Mouse (Mus musculus) kidney, adult 2 months (tissue): ENCODE measurements around the gene Senp1. TPM values are rescaled to one million over a fixed set of nuclear protein-coding genes. Genes with fewer than 3 reads are reported as not detected.

Experiments used
- DNase-seq: peaks from one replicate; pipeline ENCODE4 v3.0.0; 2021
- H3K27ac ChIP-seq: fragments of 200-500 bp; 2 replicates; pipeline ENCODE4 v1.5.1; 2012; ENCODE audit warnings: low read depth, low read length, control low read depth, inconsistent platforms; ENCODE audit not compliant: insufficient read depth
- H3K27me3 ChIP-seq: fragments of 200-500 bp; replicated peaks from 2 replicates; pipeline ENCODE4 v1.6.1; 2012; ENCODE audit warnings: mild to moderate bottlenecking, moderate library complexity, low read length, inconsistent platforms; ENCODE audit not compliant: control insufficient read depth, insufficient read depth
- H3K36me3 ChIP-seq: fragments of 200-500 bp; 2 replicates; pipeline ENCODE4 v1.6.1; 2012; ENCODE audit warnings: mild to moderate bottlenecking, moderate library complexity, low read length, inconsistent platforms; ENCODE audit not compliant: control insufficient read depth, insufficient read depth
- H3K4me1 ChIP-seq: fragments of 200-500 bp; 2 replicates; pipeline ENCODE4 v1.6.1; 2011; ENCODE audit warnings: low read length; ENCODE audit not compliant: control insufficient read depth, insufficient read depth
- H3K4me3 ChIP-seq: fragments of 200-500 bp; 2 replicates; pipeline ENCODE4 v1.5.1; 2011; ENCODE audit warnings: mild to moderate bottlenecking, low read depth, low read length, control low read depth; ENCODE audit not compliant: insufficient read depth
- CTCF ChIP-seq: fragments of 200-500 bp; conservative IDR thresholded peaks from 2 replicates; pipeline ENCODE4 v1.5.1; 2011; ENCODE audit warnings: low read depth, mild to moderate bottlenecking, control low read depth, low read length, moderate library complexity, mixed read lengths; ENCODE audit not compliant: insufficient read depth, insufficient read length
- POLR2A ChIP-seq: fragments of 200-500 bp; IDR thresholded peaks from one replicate; pipeline ENCODE4 v1.6.1; 2011; ENCODE audit warnings: low read depth, low read length, control low read depth
- WGBS: fragments of 180-500 bp; shearing (Covaris S2); methylation state at CpG from one replicate; pipeline ENCODE4 v1.1.7; 2018; 5-methylcytosine and 5-hydroxymethylcytosine counted together
- polyA plus RNA-seq: library from polyadenylated mRNA; depleted of rRNA; stranded (reverse); fragments of >200 nt; gene quantifications from 2 replicates; pipeline ENCODE4 v1.2.3, GENCODE M21; 2012

Gene Senp1
- polyA plus RNA-seq, 1 experiment = 8.1 TPM

DNA sequence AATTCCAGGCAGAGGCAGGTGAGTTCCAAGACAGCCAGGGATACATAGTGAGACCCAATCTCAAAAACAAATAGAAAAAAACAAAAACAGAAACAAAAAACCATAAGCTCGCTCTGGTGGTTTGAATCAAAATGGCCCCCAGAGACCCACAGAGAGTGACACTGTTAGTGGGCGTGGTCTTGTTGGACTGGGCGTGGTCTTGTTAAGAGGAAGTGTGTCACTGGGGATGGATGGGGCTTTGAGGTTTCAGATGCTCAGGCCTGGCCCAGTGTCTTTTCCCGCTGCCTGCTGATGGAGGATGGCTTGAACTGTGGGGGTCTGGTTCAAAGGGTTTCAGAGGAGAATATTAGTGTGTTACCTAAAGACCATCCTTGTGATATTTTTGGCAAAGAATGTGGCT, 75.6 kb downstream of the Senp1 start:
- WGBS = 83% methylated on average over 4 of the region's 4 CpGs

DNA sequence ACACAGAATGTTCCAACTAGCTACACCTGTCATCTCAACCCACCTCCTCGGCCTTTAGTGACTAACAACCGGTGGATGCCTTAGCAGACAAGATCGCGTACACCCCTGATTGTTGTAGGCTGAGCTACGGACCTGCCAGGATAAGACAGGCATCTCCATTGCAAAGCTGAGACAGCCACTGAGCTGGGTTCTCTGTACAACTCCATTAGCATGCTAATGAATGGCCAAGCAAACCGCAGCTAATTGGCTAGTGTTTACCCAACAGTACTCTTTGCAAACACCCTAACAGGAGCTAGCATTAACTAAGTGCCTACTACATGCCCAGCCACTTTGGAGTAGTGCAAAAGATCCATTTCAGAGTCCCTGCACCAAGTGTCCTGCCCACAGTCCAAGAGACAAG, 80.7 kb downstream of the Senp1 start:
- no peaks in the 10 kb centered on the region for H3K36me3 ChIP-seq
- no peaks in the 10 kb centered on the region for H3K27me3 ChIP-seq
- H3K4me3 ChIP-seq = no peak overlapping the region
- H3K27ac ChIP-seq = no peak overlapping the region
- 82% methylated on average over 6 of the region's 6 CpGs for WGBS
- no peaks in the 10 kb centered on the region for H3K4me1 ChIP-seq
- TF ChIP-seq CTCF (no peak), POLR2A (no peak)
- no peak for DNase-seq

More for the DNA sequence above, 75.6 kb downstream of the Senp1 start:
- Histone ChIP-seq H3K27me3 (no peaks in the 10 kb centered on the region), H3K27ac (no peak overlapping the region), H3K4me1 (peaks cover under 1% of the 10 kb centered on the region; the same call in 1 of the 2 replicates), H3K4me3 (no peak overlapping the region), H3K36me3 (no peaks in the 10 kb centered on the region)
- no peak for DNase-seq
- TF ChIP-seq POLR2A = no peak
- TF ChIP-seq CTCF = no peak

DNA sequence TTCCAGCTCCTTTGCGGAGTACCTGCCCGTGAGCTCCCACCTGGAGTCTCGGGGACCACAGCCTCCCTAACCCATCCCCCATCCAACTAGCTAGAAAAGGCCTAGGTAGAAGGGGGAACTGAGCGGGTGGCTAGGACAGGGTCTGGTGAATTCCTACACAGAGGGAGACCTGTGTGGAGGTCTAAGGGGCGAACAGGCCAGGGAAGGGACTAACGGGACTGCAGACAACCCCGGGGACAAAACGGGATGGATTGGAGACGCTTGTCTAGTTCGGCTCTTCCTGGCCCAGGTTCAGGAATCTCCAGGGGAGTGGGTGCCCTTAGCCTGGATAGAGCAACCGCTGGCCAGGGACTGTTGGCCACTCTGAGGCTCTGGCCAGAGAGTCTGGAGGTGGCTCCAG, 88.4 kb downstream of the Senp1 start:
- 38% methylated on average over 11 of the region's 11 CpGs for WGBS
- Histone ChIP-seq H3K4me1 (no peaks in the 10 kb centered on the region; the same call in 1 of the 2 replicates), H3K36me3 (no peaks in the 10 kb centered on the region)

DNA sequence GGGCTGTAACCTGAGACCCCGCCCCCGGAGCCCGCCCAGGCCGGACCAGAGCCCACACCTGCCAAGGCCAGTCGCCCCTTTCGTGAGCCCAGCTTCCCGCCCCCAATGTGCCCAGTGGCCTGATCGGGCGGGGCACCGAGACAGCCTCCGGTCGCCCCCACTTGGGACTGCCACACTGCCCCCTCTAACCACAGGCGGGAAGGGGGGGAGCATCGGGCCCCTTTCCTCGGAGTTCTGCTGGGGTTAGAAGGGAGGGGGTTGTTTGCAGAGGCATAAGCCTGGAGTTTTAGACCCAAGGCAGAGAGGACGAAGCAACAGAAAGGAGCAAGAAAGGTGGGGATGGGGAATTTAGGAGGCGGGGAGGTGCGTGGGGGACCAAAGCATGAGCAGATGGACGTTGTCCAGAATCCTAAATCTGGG, 88.8 kb downstream of the Senp1 start:
- TF ChIP-seq POLR2A = no peak
- TF ChIP-seq CTCF = no peak
- 6% methylated on average over 19 of the region's 19 CpGs for WGBS
- no peaks in the 10 kb centered on the region; the same call in 1 of the 2 replicates for H3K4me1 ChIP-seq
- no peaks in the 10 kb centered on the region for H3K36me3 ChIP-seq
- no peak overlapping the region for H3K27ac ChIP-seq
- DNase-seq = no peak
- peaks cover 8% of the 10 kb centered on the region for H3K27me3 ChIP-seq
- H3K4me3 ChIP-seq = no peak overlapping the region

More for the DNA sequence above, 88.4 kb downstream of the Senp1 start:
- Histone ChIP-seq H3K27me3 (peaks cover 8% of the 10 kb centered on the region), H3K4me3 (no peak overlapping the region), H3K27ac (no peak overlapping the region)
- no peak for DNase-seq
- TF ChIP-seq POLR2A (no peak), CTCF (no peak)

DNA sequence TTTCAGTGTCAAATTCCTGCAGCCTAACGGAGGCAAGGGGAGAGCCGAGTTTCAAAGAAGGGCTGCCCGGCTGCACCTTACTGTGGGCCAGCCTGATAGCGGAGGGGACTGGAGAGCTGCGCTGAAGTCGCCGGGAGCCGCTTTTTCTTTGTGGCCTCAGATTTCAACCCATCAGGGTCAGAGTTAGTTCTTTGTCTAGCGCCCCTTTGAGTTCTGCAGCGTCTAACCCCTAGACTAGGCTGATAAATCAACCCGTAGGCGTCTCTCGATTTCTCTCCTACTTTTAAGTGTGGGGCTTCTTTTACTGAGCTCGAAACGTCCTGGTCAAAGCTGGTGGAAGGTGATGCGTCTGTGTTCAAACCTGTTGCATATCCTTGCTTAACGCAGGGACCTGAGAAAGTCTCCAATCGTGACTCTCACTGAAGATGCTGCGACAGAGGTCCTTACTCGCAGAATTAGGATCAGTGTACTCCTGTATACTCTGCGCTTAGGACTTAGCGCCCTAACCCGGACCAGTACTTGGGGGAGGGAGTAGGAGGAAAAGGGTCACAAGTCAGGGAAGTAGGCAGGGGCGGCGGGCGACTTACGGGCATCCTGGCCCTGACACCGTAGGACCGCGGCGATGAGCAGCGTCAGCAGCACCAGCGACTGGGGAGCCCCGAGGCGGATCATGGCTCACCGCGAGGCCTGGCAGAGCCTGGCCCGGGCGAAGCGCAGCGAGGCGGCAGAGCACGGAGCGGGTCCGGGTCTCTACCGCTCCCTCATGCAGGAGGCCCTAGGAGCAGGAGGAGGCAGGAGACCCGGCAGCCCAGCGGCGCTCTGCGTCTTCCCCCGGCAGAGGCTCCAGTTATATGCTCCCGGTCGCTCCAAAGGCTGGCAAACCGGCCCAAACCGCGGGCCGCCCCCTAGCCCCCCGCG, 89.5 kb downstream of the Senp1 start, which contains the start of gene Col2a1:
TSS of gene Col2a1 (minus strand) at position 874 of the 918 bp plus-strand sequence.
- 2% methylated on average over 59 of the region's 59 CpGs for WGBS
- peaks cover 8% of the 10 kb centered on the region for H3K27me3 ChIP-seq
- TF ChIP-seq CTCF = no peak
- no peak for TF ChIP-seq POLR2A
- no peaks in the 10 kb centered on the region for H3K36me3 ChIP-seq
- no peak within 1 kb of the TSS for H3K27ac ChIP-seq
- H3K4me1 ChIP-seq = no peaks in the 10 kb centered on the region; the same call in 1 of the 2 replicates
- no peak for DNase-seq
- no peak within 1 kb of the TSS for H3K4me3 ChIP-seq

DNA sequence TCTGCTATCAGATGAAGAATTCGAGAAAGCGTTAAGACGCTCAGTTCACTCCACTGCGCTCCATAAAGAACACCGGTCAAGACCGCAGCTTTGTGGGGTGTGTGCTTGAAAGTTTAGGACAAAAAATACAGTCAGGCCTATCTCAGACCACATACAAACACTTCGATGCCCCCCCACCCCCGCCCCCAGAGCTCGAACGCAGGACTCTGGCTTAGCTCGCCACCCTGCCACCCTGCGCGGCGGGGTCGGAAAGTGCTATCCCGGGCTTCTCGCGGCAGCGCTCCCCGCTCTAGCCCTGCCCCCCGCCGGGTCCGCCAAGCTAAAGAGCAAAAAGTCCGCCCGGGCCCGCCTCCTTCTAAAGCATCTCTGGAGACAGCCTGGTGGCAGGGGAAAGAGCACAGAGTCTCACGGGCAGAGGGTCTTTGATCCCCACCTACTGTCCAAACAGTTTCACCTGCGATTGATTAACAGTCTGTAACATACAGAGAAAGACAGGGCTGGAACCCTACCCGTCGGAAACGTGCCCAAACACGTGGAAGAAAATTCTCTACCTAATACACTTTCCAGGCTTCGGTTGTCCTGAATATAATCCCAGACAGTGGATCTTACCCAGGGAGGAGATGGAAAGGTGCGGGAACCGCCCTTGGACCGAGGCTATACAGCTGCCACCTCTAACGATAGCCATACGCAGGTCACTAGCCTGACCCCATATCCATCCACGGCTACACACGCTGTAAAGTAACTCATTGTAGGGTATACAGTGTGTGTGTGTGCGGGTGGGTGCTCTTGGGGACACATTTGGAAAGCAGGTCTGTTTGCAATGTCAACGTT, 90.3 kb downstream of the Senp1 start:
- H3K4me1 ChIP-seq = no peaks in the 10 kb centered on the region; the same call in 1 of the 2 replicates
- no peak overlapping the region for H3K4me3 ChIP-seq
- no peak for DNase-seq
- 2% methylated on average over 42 of the region's 42 CpGs for WGBS
- no peak for TF ChIP-seq POLR2A
- no peak for TF ChIP-seq CTCF
- H3K27ac ChIP-seq = no peak overlapping the region
- peaks cover 8% of the 10 kb centered on the region for H3K27me3 ChIP-seq
- no peaks in the 10 kb centered on the region for H3K36me3 ChIP-seq
